Mouse (Mus musculus) G1E (cell line): Measurements from ENCODE around the gene Arrdc2.

Experiments
- CTCF ChIP-seq: IDR thresholded peaks from 2 replicates; pipeline ENCODE4 v1.5.1; 2012; ENCODE audit warnings: low read depth, low read length, inconsistent platforms, mixed read lengths
- GATA1 ChIP-seq: IDR thresholded peaks from 2 replicates; pipeline ENCODE4 v1.6.1; 2012; ENCODE audit warnings: borderline replicate concordance, low read length, inconsistent platforms, mixed read lengths
- GATA2 ChIP-seq: IDR thresholded peaks from 2 replicates; pipeline ENCODE4 v1.6.1; 2012; ENCODE audit warnings: low read depth, low read length, inconsistent platforms, borderline replicate concordance
- POLR2AphosphoS5 ChIP-seq: IDR thresholded peaks from 2 replicates; pipeline ENCODE4 v1.6.1; 2012; ENCODE audit warnings: low read depth, low read length, inconsistent platforms; ENCODE audit not compliant: insufficient replicate concordance
- TAL1 ChIP-seq: conservative IDR thresholded peaks from 2 replicates; pipeline ENCODE4 v1.6.1; 2012; ENCODE audit warnings: low read depth, low read length, inconsistent platforms, mixed read lengths

GRCm38 (mm10) chr8:70791294-70791701 is 48.2 kb downstream of the Arrdc2 start:
- TF ChIP-seq CTCF (no peak), TAL1 (no peak), GATA1 (no peak), GATA2 (no peak), POLR2AphosphoS5 (no peak)
